Mouse (Mus musculus) neural tube, embryonic 12.5 days (tissue): ENCODE results near the gene Tbce. TPM values are rescaled to one million over a fixed set of nuclear protein-coding genes. Genes with fewer than 3 reads are reported as not detected.

Experiments used
- ATAC-seq: fragments of 200-750 bp; cut with Nextera tagmentation; 2 replicates; pipeline ENCODE4 v1.8.0; 2017; ENCODE audit warnings: low read depth, mild to moderate bottlenecking, moderate TSS enrichment, moderate library complexity; ENCODE audit not compliant: low FRiP score
- H3K27ac ChIP-seq: fragments of 300-500 bp; sonication (generic); 2 replicates; pipeline ENCODE4 v1.5.1; 2016
- H3K27me3 ChIP-seq: fragments of 300-500 bp; sonication (generic); replicated peaks from 2 replicates; pipeline ENCODE4 v1.6.1; 2016; ENCODE audit warnings: mild to moderate bottlenecking
- H3K36me3 ChIP-seq: fragments of 300-500 bp; sonication (generic); 2 replicates; pipeline ENCODE4 v1.6.1; 2016; ENCODE audit warnings: mild to moderate bottlenecking
- H3K4me1 ChIP-seq: fragments of 300-500 bp; sonication (generic); 2 replicates; pipeline ENCODE4 v1.6.1; 2016
- H3K4me2 ChIP-seq: fragments of 300-500 bp; sonication (generic); replicated peaks from 2 replicates; pipeline ENCODE4 v1.6.1; 2016; ENCODE audit warnings: mild to moderate bottlenecking
- H3K4me3 ChIP-seq: fragments of 300-500 bp; sonication (generic); 2 replicates; pipeline ENCODE4 v1.5.1; 2016
- H3K9ac ChIP-seq: fragments of 300-500 bp; sonication (generic); 2 replicates; pipeline ENCODE4 v1.6.1; 2016; ENCODE audit warnings: mild to moderate bottlenecking
- H3K9me3 ChIP-seq: fragments of 300-500 bp; sonication (generic); 2 replicates; pipeline ENCODE4 v1.6.1; 2016; ENCODE audit warnings: mild to moderate bottlenecking
- WGBS: fragments of 180-500 bp; shearing (Covaris S2); methylation state at CpG from one replicate; pipeline ENCODE4 v1.1.7; 2016; 5-methylcytosine and 5-hydroxymethylcytosine counted together
- polyA plus RNA-seq: library from polyadenylated mRNA; unstranded; fragments of >200 nt; fragmentation: Nextera tagmentation; extraction: Ambion mirVana; gene quantifications from 2 replicates; pipeline ENCODE4 v1.2.1, GENCODE M21; 2016

Gene Tbce
- 76.2 and 84.9 TPM in 2 replicates for polyA plus RNA-seq

DNA sequence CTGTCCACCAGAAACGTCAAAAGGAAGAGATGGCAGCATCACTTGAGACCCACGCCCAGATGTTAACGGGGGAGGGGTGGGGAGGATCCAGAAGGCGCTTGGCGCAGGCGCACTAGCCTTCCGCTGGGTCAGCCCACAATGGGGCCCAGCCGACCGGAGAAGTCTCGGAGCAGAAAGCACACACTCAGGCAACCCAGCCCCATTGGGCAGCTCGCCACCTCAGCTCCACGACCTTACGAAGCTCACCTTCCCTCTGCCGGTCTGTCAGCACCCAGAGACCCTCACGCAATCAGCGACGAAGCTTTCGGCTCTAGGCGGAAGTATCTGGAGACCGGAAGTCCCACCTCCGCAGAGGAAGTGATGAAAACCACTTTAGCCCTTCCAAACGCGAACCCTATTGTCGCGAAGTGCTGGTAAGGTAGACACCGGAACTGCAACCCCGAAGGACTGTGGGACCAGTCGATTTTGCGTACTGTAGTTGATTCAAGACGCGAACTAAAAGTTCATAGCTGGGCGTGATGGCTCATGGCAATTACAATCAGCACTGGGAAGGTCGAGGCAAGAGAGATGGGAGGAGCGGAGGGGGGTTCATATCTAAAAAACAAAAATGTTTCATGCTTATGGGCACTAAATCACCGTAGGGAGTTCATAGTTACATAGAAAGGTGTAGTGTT, at the start of gene Tbce:
Gene Tbce, minus strand, starts transcription at position 347 of the 674 bp plus-strand sequence.
- Histone ChIP-seq H3K4me2 (peak within 1 kb of the TSS; percentile 89), H3K9me3 (no peaks in the 10 kb centered on the region), H3K27me3 (no peaks in the 10 kb centered on the region), H3K4me1 (peaks cover 10% of the 10 kb centered on the region; the same call in 1 of the 2 replicates), H3K4me3 (peak within 1 kb of the TSS; percentile 69), H3K27ac (peak within 1 kb of the TSS; percentile 85), H3K9ac (peak within 1 kb of the TSS; percentile 79), H3K36me3 (no peaks in the 10 kb centered on the region)
- ATAC-seq: peak; percentile 97
- 2% methylated on average over 35 of the region's 35 CpGs for WGBS

DNA sequence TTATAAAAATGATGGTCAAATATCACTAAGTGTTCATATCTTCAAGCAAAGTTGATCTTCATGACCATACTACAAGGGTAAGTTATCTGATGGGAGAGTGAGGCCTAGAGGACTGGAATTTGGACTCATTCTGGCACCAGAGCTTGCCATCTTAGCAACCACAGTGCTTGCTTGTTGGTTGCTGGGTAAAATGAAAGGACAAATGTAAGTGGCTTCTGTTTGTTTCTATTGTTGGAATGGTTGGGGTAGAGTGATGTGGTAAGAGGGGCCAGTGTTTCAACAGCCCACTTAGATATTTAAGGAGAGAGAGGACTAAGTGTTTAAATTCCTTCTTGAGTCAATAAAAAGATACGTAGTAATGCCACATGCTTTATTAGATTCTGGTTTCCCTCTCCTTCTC, 49.2 kb upstream of the Tbce start:
- Histone ChIP-seq H3K9me3 (no peaks in the 10 kb centered on the region), H3K27me3 (no peaks in the 10 kb centered on the region), H3K4me1 (no peaks in the 10 kb centered on the region), H3K27ac (no peak overlapping the region), H3K4me2 (no peak overlapping the region), H3K9ac (no peak overlapping the region), H3K36me3 (peaks cover 9% of the 10 kb centered on the region), H3K4me3 (no peak overlapping the region)
- 97% methylated on average over 1 of the region's 1 CpGs for WGBS
- ATAC-seq: no peak

DNA sequence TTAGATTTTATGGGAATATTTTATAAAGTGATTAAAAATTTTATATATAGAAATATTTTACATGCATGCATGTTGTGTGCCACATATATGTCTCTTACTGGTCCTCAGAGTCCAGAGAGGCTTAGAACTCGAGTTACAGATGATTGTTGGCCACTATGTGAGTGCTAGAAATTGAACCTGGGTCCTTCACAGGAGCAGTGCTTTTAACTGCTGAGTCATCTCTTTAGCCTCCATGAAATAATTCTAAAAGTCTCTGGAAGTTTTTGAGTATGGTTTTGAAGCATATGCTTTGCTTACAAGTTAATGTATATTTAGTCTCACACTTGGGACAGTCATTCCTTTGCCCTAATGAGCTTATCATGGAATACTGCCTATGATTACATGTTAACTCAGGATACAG, 35.9 kb upstream of the Tbce start:
- ATAC-seq: no peak
- no peak overlapping the region for H3K9ac ChIP-seq
- H3K4me1 ChIP-seq: no peaks in the 10 kb centered on the region
- no peaks in the 10 kb centered on the region for H3K9me3 ChIP-seq
- no peak overlapping the region for H3K4me2 ChIP-seq
- WGBS: 92% methylated on average over 1 of the region's 1 CpGs
- no peaks in the 10 kb centered on the region for H3K36me3 ChIP-seq
- H3K27me3 ChIP-seq: no peaks in the 10 kb centered on the region
- H3K4me3 ChIP-seq: no peak overlapping the region
- H3K27ac ChIP-seq: no peak overlapping the region

DNA sequence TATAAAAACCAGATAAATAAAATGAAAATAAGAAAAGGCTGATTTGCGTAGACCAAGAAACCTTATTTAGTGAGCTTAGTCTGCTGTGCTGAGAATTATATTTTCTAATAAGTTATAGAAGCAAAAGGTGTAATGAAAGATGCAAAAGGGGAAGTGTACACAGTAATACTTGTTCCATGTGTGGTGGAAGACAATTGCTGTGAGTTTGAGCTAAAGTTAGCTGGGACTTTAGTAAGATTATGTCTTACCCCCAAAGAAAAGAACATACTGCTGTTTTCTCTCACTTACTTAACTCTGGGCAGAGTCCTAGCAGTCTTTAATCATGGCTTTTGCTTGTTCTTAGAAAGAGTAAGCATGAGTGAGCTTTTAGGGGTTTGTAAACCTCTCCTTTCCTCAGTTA, 34.9 kb upstream of the Tbce start:
- H3K9ac ChIP-seq: no peak overlapping the region
- H3K36me3 ChIP-seq: no peaks in the 10 kb centered on the region
- no peak overlapping the region for H3K4me3 ChIP-seq
- H3K4me1 ChIP-seq: no peaks in the 10 kb centered on the region
- ATAC-seq: no peak
- no peaks in the 10 kb centered on the region for H3K9me3 ChIP-seq
- WGBS: 98% methylated on average over 1 of the region's 1 CpGs
- H3K4me2 ChIP-seq: no peak overlapping the region
- no peak overlapping the region for H3K27ac ChIP-seq
- no peaks in the 10 kb centered on the region for H3K27me3 ChIP-seq

DNA sequence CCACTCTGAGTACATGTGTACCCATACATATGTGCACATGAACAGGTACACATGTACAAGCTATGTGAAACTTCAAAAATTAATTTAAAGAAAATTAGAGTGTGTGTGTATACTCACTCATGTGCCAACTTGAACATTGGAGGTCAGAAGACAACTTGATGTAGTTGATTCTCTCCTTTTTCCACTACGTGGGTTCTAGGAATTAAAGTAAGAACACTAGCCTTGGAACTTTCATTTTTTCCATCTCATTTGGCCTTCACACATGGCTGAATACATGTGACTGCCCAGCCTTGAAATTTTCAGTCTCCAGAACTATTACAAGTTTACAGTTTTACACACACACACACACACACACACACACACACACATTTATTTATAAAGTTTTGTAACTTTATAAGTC, 29.9 kb upstream of the Tbce start:
- WGBS: 82% methylated on average over 1 of the region's 1 CpGs
- no peak for ATAC-seq
- H3K9ac ChIP-seq: no peak overlapping the region

DNA sequence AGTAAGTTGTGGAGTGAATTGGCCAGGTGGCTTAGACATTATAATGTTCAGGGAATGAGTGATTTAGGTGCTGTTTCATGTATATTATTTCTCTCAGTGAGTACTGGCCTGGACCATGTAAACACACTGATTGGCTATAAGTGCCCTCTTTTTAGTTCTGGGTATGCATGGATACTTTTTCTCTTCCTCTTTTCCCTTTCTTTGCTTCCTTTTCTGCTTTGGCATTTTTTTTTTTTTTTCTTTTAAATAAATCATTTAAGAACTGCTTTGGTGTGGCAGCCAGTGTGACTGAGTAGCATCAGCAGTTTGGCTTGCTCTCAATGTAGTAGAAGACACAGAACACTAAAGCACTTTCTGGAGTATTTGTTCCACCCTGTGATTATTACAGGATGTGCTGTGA, 28.6 kb upstream of the Tbce start:
- Histone ChIP-seq H3K4me1 (peaks cover 11% of the 10 kb centered on the region), H3K4me3 (no peak overlapping the region), H3K9ac (no peak overlapping the region), H3K36me3 (no peaks in the 10 kb centered on the region; the same call in 1 of the 2 replicates), H3K4me2 (no peak overlapping the region), H3K9me3 (no peaks in the 10 kb centered on the region), H3K27ac (no peak overlapping the region), H3K27me3 (no peaks in the 10 kb centered on the region)
- no peak for ATAC-seq

More for the DNA sequence above, 29.9 kb upstream of the Tbce start:
- H3K4me3 ChIP-seq: no peak overlapping the region
- H3K36me3 ChIP-seq: no peaks in the 10 kb centered on the region; the same call in 1 of the 2 replicates
- H3K4me2 ChIP-seq: no peak overlapping the region
- peaks cover 11% of the 10 kb centered on the region for H3K4me1 ChIP-seq
- H3K9me3 ChIP-seq: no peaks in the 10 kb centered on the region
- no peak overlapping the region for H3K27ac ChIP-seq
- no peaks in the 10 kb centered on the region for H3K27me3 ChIP-seq

DNA sequence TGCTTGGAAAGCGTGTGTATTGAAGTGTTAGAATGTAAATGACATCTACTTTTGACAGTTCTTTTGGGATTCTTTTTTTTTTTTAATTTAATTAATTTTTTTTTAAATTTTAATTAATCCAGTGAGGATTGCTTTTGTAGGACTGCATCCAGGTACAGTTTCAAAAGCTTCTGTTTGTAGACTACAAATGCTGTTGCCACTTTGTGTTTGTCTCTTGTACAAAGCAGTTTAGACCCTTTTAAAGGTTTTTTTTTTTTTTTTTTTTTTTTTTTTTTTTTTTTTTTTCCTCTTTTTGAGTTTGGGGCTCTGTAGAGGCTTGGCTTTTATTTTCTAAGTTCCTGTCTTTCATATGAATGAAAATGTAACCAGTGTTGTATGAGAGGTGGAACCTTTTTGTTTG, 26.3 kb upstream of the Tbce start:
- no peaks in the 10 kb centered on the region; the same call in 1 of the 2 replicates for H3K36me3 ChIP-seq
- no peak overlapping the region for H3K4me2 ChIP-seq
- H3K27ac ChIP-seq: no peak overlapping the region
- no peaks in the 10 kb centered on the region for H3K9me3 ChIP-seq
- no peak overlapping the region for H3K9ac ChIP-seq
- WGBS: 88% methylated on average over 1 of the region's 1 CpGs
- peaks cover 20% of the 10 kb centered on the region for H3K4me1 ChIP-seq
- no peak for ATAC-seq
- H3K4me3 ChIP-seq: no peak overlapping the region
- no peaks in the 10 kb centered on the region for H3K27me3 ChIP-seq

DNA sequence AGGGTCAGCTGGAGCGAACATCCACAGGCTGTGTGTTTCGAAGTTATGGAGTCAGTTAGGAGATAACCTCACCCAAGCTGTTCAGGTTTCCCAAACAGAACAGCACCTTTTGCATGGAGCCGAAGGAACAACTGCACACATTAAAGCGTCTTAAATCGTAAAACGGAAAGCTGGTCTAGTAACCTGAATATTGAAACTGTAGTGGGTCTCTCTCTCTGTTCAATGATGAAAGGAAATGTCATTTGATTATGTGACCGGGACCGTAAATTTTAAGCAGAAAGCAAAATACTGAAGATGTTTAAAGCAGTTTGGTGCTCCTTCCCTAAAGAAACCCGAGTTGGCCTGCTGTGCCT, 25.6 kb upstream of the Tbce start:
- H3K36me3 ChIP-seq: no peaks in the 10 kb centered on the region; the same call in 1 of the 2 replicates
- H3K9ac ChIP-seq: peak overlapping the region; percentile 98
- peak overlapping the region; percentile 69 for H3K4me2 ChIP-seq
- 19% methylated on average over 9 of the region's 9 CpGs for WGBS
- H3K27ac ChIP-seq: 0 out of 2 replicates have a peak overlapping the region, but pooled peaks have one; percentile 96
- H3K4me3 ChIP-seq: peak overlapping the region; percentile 99
- H3K9me3 ChIP-seq: no peaks in the 10 kb centered on the region
- H3K27me3 ChIP-seq: no peaks in the 10 kb centered on the region
- H3K4me1 ChIP-seq: peaks cover 21% of the 10 kb centered on the region
- no peak for ATAC-seq

DNA sequence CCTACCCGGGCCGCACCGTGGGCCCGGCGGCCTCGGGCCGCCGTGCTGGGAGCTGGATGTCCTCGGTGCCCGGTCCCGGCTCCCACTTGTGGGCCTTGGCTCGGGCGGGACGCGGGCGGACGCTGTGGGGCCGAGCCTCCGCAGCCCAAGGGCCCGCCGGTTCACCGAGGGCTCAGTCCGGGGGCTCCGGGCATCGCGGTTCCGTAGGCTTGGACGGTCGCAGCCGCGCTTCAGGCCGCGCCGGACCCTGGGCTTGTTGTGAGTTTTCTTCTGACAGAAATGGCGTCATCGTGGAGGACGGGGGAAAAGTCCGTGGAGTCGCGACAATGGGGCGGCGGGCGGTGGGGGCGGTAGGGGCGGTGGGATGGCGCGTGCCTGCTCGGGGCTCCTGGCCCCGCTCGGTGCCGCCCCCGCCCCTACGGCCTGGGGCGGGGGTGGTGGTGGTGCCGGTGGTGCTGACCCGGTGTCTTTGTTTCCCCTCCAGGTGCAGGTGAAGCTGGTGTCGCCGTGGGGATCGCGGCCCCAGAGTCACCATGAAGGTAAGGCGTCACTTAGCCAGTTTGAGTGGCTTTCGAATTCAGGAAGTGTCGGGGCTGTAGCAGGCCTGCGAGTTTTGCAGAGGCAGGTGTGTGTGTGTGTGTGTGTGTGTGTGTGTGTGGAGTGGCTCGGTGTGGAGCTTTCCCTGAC, 25.0 kb upstream of the Tbce start:
- H3K27me3 ChIP-seq: no peaks in the 10 kb centered on the region
- peak overlapping the region; percentile 99 for H3K4me3 ChIP-seq
- H3K9ac ChIP-seq: peak overlapping the region; percentile 98
- peak overlapping the region; percentile 69 for H3K4me2 ChIP-seq
- WGBS: under 1% methylated on average over 65 of the region's 65 CpGs
- H3K27ac ChIP-seq: peak overlapping the region; percentile 96
- H3K4me1 ChIP-seq: peaks cover 21% of the 10 kb centered on the region
- H3K36me3 ChIP-seq: no peaks in the 10 kb centered on the region; the same call in 1 of the 2 replicates
- ATAC-seq: no peak
- H3K9me3 ChIP-seq: no peaks in the 10 kb centered on the region

DNA sequence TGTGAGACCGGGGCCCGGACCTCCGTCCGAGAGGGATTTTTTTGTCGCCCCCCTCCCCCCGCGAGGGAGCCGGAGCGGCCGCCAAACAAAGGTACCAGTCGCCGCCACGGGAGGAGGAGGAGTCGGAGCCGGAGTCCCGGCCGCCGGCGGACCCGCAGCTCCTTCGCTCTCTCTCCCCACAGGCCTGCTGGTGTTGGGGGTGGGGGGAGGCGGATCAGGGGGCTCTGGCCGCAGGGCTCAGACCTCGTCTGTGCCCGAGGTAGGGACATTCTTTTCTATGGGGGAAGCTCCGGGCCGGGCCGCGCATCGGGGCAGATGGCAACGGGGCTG, 24.5 kb upstream of the Tbce start:
- no peaks in the 10 kb centered on the region for H3K9me3 ChIP-seq
- peaks cover 21% of the 10 kb centered on the region for H3K4me1 ChIP-seq
- peak overlapping the region; percentile 96 for H3K27ac ChIP-seq
- WGBS: 3% methylated on average over 27 of the region's 31 CpGs
- peak overlapping the region; percentile 69 for H3K4me2 ChIP-seq
- ATAC-seq: peak; percentile 49
- H3K9ac ChIP-seq: peak overlapping the region; percentile 98
- H3K27me3 ChIP-seq: no peaks in the 10 kb centered on the region
- H3K4me3 ChIP-seq: peak overlapping the region; percentile 99
- no peaks in the 10 kb centered on the region; the same call in 1 of the 2 replicates for H3K36me3 ChIP-seq

DNA sequence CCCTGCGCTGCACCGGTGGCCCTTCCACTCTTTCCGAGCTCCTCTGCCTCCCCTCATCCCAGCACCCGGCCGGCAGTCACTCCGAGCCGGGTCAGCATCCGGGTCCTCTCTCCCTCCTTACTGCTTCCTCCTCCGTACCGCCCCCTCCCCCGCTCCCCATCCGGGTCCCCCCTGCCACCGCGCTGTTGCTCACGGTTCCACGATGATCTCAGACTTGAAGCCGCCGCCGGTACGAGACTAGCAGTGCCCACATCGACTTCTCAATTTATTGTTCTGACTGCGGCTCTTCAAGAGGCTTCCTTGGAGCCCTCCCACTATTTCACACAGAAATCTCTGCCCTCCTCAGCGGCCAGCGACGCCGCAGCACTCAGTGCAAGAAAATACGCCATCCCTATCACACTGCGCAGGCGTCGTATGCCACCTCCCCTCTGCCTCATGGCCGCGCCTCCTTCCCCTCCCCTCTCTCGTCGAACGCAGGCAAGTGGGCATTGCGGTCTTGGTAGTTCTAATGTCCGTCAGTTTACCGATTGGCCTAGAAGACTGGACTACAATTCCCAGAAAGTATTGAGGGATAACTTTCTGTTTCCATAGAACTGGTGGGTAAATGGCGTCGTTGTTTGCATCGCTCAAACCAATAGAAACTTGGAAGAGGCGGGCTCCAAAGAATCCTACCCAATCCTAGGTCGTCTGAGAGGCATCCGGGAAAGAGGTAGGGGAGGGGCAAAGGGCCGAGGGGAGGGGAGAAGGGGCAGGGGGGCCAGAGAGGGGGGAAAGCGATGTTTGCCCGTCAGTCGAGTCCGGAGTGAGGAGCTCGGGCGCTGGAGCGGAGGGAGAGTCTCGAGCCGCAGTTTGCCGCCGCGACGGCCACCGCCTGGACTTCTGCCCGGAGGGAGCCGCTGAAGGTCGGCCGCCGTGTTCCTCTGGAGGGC, 23.8 kb upstream of the Tbce start, which contains the start of the genes Arid4b and Ggps1:
Gene Arid4b, plus strand, starts transcription at position 220 of the 929 bp plus-strand sequence.
Gene Ggps1, minus strand, starts transcription at position 476 of the 929 bp plus-strand sequence.
- peak within 1 kb of the TSS; percentile 99 for H3K4me3 ChIP-seq
- H3K27me3 ChIP-seq: no peaks in the 10 kb centered on the region
- peak within 1 kb of the TSS; percentile 82 for H3K4me2 ChIP-seq
- peak within 1 kb of the TSS; percentile 98 for H3K9ac ChIP-seq
- H3K27ac ChIP-seq: peak within 1 kb of the TSS; percentile 96
- no peaks in the 10 kb centered on the region; the same call in 1 of the 2 replicates for H3K36me3 ChIP-seq
- H3K9me3 ChIP-seq: no peaks in the 10 kb centered on the region
- peaks cover 21% of the 10 kb centered on the region for H3K4me1 ChIP-seq
- peak; percentile 98 for ATAC-seq
- WGBS: under 1% methylated on average over 62 of the region's 64 CpGs
